Mouse (Mus musculus) MEL (cell line): Measurements from ENCODE around the gene Ndufaf2. TPM values are rescaled to one million over a fixed set of nuclear protein-coding genes. Genes with fewer than 3 reads are reported as not detected.

ENCODE experiments used
- DNase-seq: peaks from one replicate; pipeline ENCODE4 v3.0.0; 2011; ENCODE audit warnings: low read depth, low spot score
- H3K27ac ChIP-seq: 2 replicates; pipeline ENCODE4 v1.5.1; 2012; ENCODE audit warnings: low read depth, mild to moderate bottlenecking, control low read depth, low read length, moderate library complexity; ENCODE audit not compliant: control insufficient read depth
- H3K27me3 ChIP-seq, 2 experiments: fragments of 150-350 bp in 1 of 2; sonication (generic) in 1 of 2; 2 replicates each; pipeline ENCODE4 v1.6.1; 2012; ENCODE audit warnings: low read length in 2 of 2, mild to moderate bottlenecking in 2 of 2, improper control_type of control experiment in 1 of 2, moderate library complexity in 1 of 2; ENCODE audit not compliant: insufficient read depth in 2 of 2, control insufficient read depth in 1 of 2
- H3K36me3 ChIP-seq, 2 experiments: 2 replicates each; pipeline ENCODE4 v1.6.1; 2012 to 2014; ENCODE audit warnings: low read length in 2 of 2, improper control_type of control experiment in 1 of 2, inconsistent platforms in 1 of 2, mild to moderate bottlenecking in 1 of 2; ENCODE audit not compliant: insufficient read depth in 2 of 2, control insufficient read depth in 1 of 2
- H3K4me1 ChIP-seq, 2 experiments: fragments of 150-350 bp in 1 of 2; sonication (generic) in 1 of 2; 2 replicates each; pipeline ENCODE4 v1.6.1; 2012; ENCODE audit warnings: low read length in 2 of 2, improper control_type of control experiment in 1 of 2, mild to moderate bottlenecking in 1 of 2; ENCODE audit not compliant: insufficient read depth in 2 of 2, control insufficient read depth in 1 of 2
- H3K4me3 ChIP-seq, 2 experiments: fragments of 150-350 bp in 1 of 2; sonication (generic) in 1 of 2; 2 replicates each; pipeline ENCODE4 v1.5.1; 2012; ENCODE audit warnings: low read depth in 2 of 2, low read length in 2 of 2, mild to moderate bottlenecking in 2 of 2, moderate library complexity in 2 of 2, control low read depth in 1 of 2, improper control_type of control experiment in 1 of 2; ENCODE audit not compliant: control insufficient read depth in 1 of 2, insufficient read depth in 1 of 2
- H3K79me2 ChIP-seq: 2 replicates; pipeline ENCODE4 v1.6.1; 2012; ENCODE audit warnings: mild to moderate bottlenecking, low read length, moderate library complexity; ENCODE audit not compliant: control insufficient read depth, poor library complexity, insufficient read depth
- H3K9ac ChIP-seq: 2 replicates; pipeline ENCODE4 v1.6.1; 2012; ENCODE audit warnings: low read depth, mild to moderate bottlenecking, control low read depth, low read length, moderate library complexity; ENCODE audit not compliant: control insufficient read depth, poor library complexity, severe bottlenecking
- H3K9me3 ChIP-seq: fragments of 150-350 bp; sonication (generic); replicated peaks from 2 replicates; pipeline ENCODE4 v1.6.1; 2012; ENCODE audit warnings: mild to moderate bottlenecking, low read length, improper control_type of control experiment, moderate library complexity; ENCODE audit not compliant: insufficient read depth
- CHD2 ChIP-seq: IDR thresholded peaks from 2 replicates; pipeline ENCODE4 v1.6.1; 2011; ENCODE audit warnings: low read length, improper control_type of control experiment
- CTCF ChIP-seq, 3 experiments: IDR thresholded peaks in 2 of 3; conservative IDR thresholded peaks in 1 of 3; 2 replicates each; pipeline ENCODE4 v1.5.1; 2011 to 2012; ENCODE audit warnings: low read length in 3 of 3, low read depth in 2 of 3, mild to moderate bottlenecking in 2 of 3, improper control_type of control experiment in 1 of 3, inconsistent platforms in 1 of 3, mixed read lengths in 1 of 3, moderate library complexity in 1 of 3; ENCODE audit not compliant: control insufficient read depth in 1 of 3, insufficient read depth in 1 of 3, poor library complexity in 1 of 3, severe bottlenecking in 1 of 3
- E2F4 ChIP-seq: IDR thresholded peaks from 2 replicates; pipeline ENCODE4 v1.6.1; 2011; ENCODE audit warnings: low read depth, low read length, improper control_type of control experiment, borderline replicate concordance
- GATA1 ChIP-seq: IDR thresholded peaks from 2 replicates; pipeline ENCODE4 v1.6.1; 2011; ENCODE audit warnings: low read depth, low read length, improper control_type of control experiment
- HCFC1 ChIP-seq: IDR thresholded peaks from 2 replicates; pipeline ENCODE4 v1.6.1; 2012; ENCODE audit warnings: low read depth, mild to moderate bottlenecking, inconsistent platforms, low read length, improper control_type of control experiment, moderate library complexity
- MAX ChIP-seq: IDR thresholded peaks from 2 replicates; pipeline ENCODE4 v1.6.1; 2011; ENCODE audit warnings: low read length, improper control_type of control experiment
- MEF2A ChIP-seq: IDR thresholded peaks from 2 replicates; pipeline ENCODE4 v1.6.1; 2014; ENCODE audit warnings: low read depth, mild to moderate bottlenecking, inconsistent platforms, low read length, improper control_type of control experiment; ENCODE audit not compliant: poor library complexity, insufficient replicate concordance, severe bottlenecking; ENCODE audit errors: extremely low read depth
- MYC ChIP-seq: IDR thresholded peaks from 2 replicates; pipeline ENCODE4 v1.6.1; 2011; ENCODE audit warnings: low read depth, mild to moderate bottlenecking, low read length, improper control_type of control experiment, moderate library complexity
- POLR2AphosphoS5 ChIP-seq: IDR thresholded peaks from 2 replicates; pipeline ENCODE4 v1.6.1; 2012; ENCODE audit warnings: low read depth, borderline replicate concordance, mild to moderate bottlenecking, inconsistent platforms, low read length, moderate library complexity, mixed read lengths
- RAD21 ChIP-seq: IDR thresholded peaks from 2 replicates; pipeline ENCODE4 v1.6.1; 2011; ENCODE audit warnings: mild to moderate bottlenecking, low read depth, low read length, improper control_type of control experiment
- SIN3A ChIP-seq: IDR thresholded peaks from 2 replicates; pipeline ENCODE4 v1.6.1; 2012; ENCODE audit warnings: low read length, improper control_type of control experiment, inconsistent platforms
- SMC3 ChIP-seq: IDR thresholded peaks from 2 replicates; pipeline ENCODE4 v1.6.1; 2011; ENCODE audit warnings: low read depth, low read length, improper control_type of control experiment
- TAL1 ChIP-seq: IDR thresholded peaks from 2 replicates; pipeline ENCODE4 v1.6.1; 2012; ENCODE audit warnings: mild to moderate bottlenecking, inconsistent platforms, low read length, moderate library complexity, mixed read lengths
- TCF12 ChIP-seq: IDR thresholded peaks from 2 replicates; pipeline ENCODE4 v1.6.1; 2014; ENCODE audit warnings: low read depth, mild to moderate bottlenecking, inconsistent platforms, low read length, improper control_type of control experiment, moderate library complexity
- UBTF ChIP-seq: IDR thresholded peaks from 2 replicates; pipeline ENCODE4 v1.6.1; 2012; ENCODE audit warnings: low read depth, mild to moderate bottlenecking, inconsistent platforms, low read length, improper control_type of control experiment, moderate library complexity, borderline replicate concordance; ENCODE audit not compliant: insufficient read depth
- USF1 ChIP-seq: IDR thresholded peaks from 2 replicates; pipeline ENCODE4 v1.6.1; 2014; ENCODE audit warnings: low read depth, mild to moderate bottlenecking, inconsistent platforms, low read length, improper control_type of control experiment, moderate library complexity
- USF2 ChIP-seq, 2 experiments: IDR thresholded peaks; 2 replicates each; pipeline ENCODE4 v1.6.1; 2011 to 2012; ENCODE audit warnings: improper control_type of control experiment in 2 of 2, low read length in 2 of 2, borderline replicate concordance in 1 of 2, inconsistent platforms in 1 of 2, low read depth in 1 of 2, mild to moderate bottlenecking in 1 of 2; ENCODE audit not compliant: insufficient read depth in 1 of 2
- ZC3H11A ChIP-seq: IDR thresholded peaks from 2 replicates; pipeline ENCODE4 v1.6.1; 2012; ENCODE audit warnings: low read depth, mild to moderate bottlenecking, inconsistent platforms, low read length, improper control_type of control experiment
- ZNF384 ChIP-seq: IDR thresholded peaks from 2 replicates; pipeline ENCODE4 v1.6.1; 2012; ENCODE audit warnings: low read depth, mild to moderate bottlenecking, inconsistent platforms, low read length, improper control_type of control experiment
- polyA plus RNA-seq, 2 experiments: library from polyadenylated mRNA; stranded (reverse) in 1 of 2; unstranded in 1 of 2; fragments of >175 nt in 1 of 2; fragments of >200 nt in 1 of 2; gene quantifications; 2 replicates each; pipeline versions ENCODE4 v1.2.1 to v1.2.4; 2012; ENCODE audit warnings: low replicate concordance in 2 of 2, low read depth in 1 of 2; ENCODE audit not compliant: insufficient read length in 2 of 2, insufficient read depth in 1 of 2, missing spikeins in 1 of 2
- total RNA-seq: library from RNA; depleted of rRNA; stranded (reverse); fragments of 300-350 nt; gene quantifications from 2 replicates; pipeline ENCODE4 v1.2.3, GENCODE M21; 2012

Ndufaf2 gene
- total and polyA plus RNA-seq, 3 experiments: 50.9 to 76.0 TPM; not detected in 1

GRCm38 (mm10) chr13:107972451-107972850 lies 186.0 kb downstream of the Ndufaf2 start:
- Histone ChIP-seq H3K27me3 (peaks cover 4 to 18% of the 10 kb centered on the region in 2 experiments), H3K4me3 (no peak overlapping the region), H3K9ac (no peak overlapping the region), H3K9me3 (no peaks in the 10 kb centered on the region), H3K4me1 (0 out of 4 replicates have a peak, but pooled peaks cover 0 to 5% of the 10 kb centered on the region in 2 experiments), H3K36me3 (no peaks in the 10 kb centered on the region), H3K27ac (no peak overlapping the region), H3K79me2 (no peaks in the 10 kb centered on the region)
- DNase-seq: no peak
- TF ChIP-seq CHD2: no peak
- no peak for TF ChIP-seq GATA1
- no peak for TF ChIP-seq USF1
- TF ChIP-seq, all 39 proteins: peak for 0

DNA sequence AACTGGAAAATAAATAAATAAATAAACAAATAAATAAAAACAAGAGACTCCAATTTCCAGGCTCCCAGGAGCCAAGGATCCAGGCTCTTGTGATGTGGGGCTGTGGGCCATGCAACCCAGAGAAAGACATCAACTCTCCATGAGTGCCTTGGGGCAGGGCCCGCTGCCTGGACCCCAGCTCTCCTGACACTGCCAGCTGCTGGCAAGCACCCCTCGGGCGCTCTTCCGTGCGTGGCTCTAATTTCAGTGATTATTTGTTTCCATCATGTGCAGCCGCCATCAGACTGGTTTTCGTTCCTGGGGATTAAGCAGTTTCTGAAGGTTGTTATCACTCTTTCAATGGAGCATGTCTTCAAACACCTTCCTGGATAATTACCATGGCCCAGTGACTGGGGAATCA lies 186.6 kb downstream of the Ndufaf2 start:
- Histone ChIP-seq H3K79me2 (no peaks in the 10 kb centered on the region), H3K9ac (no peak overlapping the region), H3K4me1 (0 out of 4 replicates have a peak, but pooled peaks cover 0 to 5% of the 10 kb centered on the region in 2 experiments), H3K36me3 (no peaks in the 10 kb centered on the region), H3K27ac (no peak overlapping the region), H3K4me3 (no peak overlapping the region), H3K9me3 (no peaks in the 10 kb centered on the region), H3K27me3 (peaks cover 6 to 19% of the 10 kb centered on the region in 2 experiments)
- TF ChIP-seq HCFC1: no peak
- no peak for TF ChIP-seq USF2 (IDR thresholded peaks at IDR 0.05; ENCODE audit: borderline replicate concordance in 1 of 2, insufficient read depth in 1 of 2, low read depth in 1 of 2, low read length in 2 of 2)
- no peak for TF ChIP-seq CTCF (IDR thresholded peaks at IDR 0.05 in 2 of 3, conservative IDR thresholded peaks at IDR 0.05 in 1 of 3; ENCODE audit: control insufficient read depth in 1 of 3, insufficient read depth in 1 of 3, low read depth in 2 of 3, low read length in 3 of 3, poor library complexity in 1 of 3, severe bottlenecking in 1 of 3)
- no peak for TF ChIP-seq UBTF
- TF ChIP-seq RAD21: no peak
- no peak for TF ChIP-seq TCF12
- TF ChIP-seq MEF2A: no peak
- no peak for TF ChIP-seq ZC3H11A
- TF ChIP-seq MAX: no peak
- TF ChIP-seq MYC: no peak
- TF ChIP-seq ZNF384: no peak
- no peak for TF ChIP-seq POLR2AphosphoS5
- TF ChIP-seq E2F4: no peak
- TF ChIP-seq SIN3A: no peak
- no peak for TF ChIP-seq SMC3
- no peak for TF ChIP-seq TAL1
- DNase-seq: no peak
